Mouse (Mus musculus) kidney, postnatal 0 days (tissue): ENCODE results near the gene St3gal6. TPM values are rescaled to one million over a fixed set of nuclear protein-coding genes. Genes with fewer than 3 reads are reported as not detected.

ENCODE experiments used
- ATAC-seq: fragments of 200-750 bp; cut with Nextera tagmentation; replicated peaks from 2 replicates; pipeline ENCODE4 v1.8.0; 2017; ENCODE audit warnings: low read depth, moderate number of reproducible peaks, moderate TSS enrichment, moderate library complexity; ENCODE audit not compliant: low FRiP score
- DNase-seq: peaks from one replicate; pipeline ENCODE4 v3.0.0-alpha.2; 2016; ENCODE audit warnings: low spot score
- H3K27ac ChIP-seq: fragments of 300-500 bp; sonication (generic); 2 replicates; pipeline ENCODE4 v1.5.1; 2014; ENCODE audit warnings: mild to moderate bottlenecking
- H3K27me3 ChIP-seq: fragments of 300-500 bp; sonication (generic); 2 replicates; pipeline ENCODE4 v1.6.1; 2014; ENCODE audit warnings: low read length, mixed read lengths; ENCODE audit not compliant: insufficient read depth
- H3K36me3 ChIP-seq: fragments of 300-500 bp; sonication (generic); 2 replicates; pipeline ENCODE4 v1.6.1; 2014; ENCODE audit warnings: low read length, mixed read lengths; ENCODE audit not compliant: insufficient read depth
- H3K4me1 ChIP-seq: fragments of 300-500 bp; sonication (generic); replicated peaks from 2 replicates; pipeline ENCODE4 v1.6.1; 2014; ENCODE audit warnings: antibody characterized with exemption, low read length, mixed read lengths; ENCODE audit not compliant: insufficient read depth
- H3K4me2 ChIP-seq: fragments of 300-500 bp; sonication (generic); 2 replicates; pipeline ENCODE4 v1.6.1; 2014; ENCODE audit warnings: mild to moderate bottlenecking, low read length, moderate library complexity, mixed read lengths
- H3K4me3 ChIP-seq: fragments of 300-500 bp; sonication (generic); replicated peaks from 2 replicates; pipeline ENCODE4 v1.5.1; 2014; ENCODE audit warnings: low read depth, low read length
- H3K9ac ChIP-seq: fragments of 300-500 bp; sonication (generic); 2 replicates; pipeline ENCODE4 v1.6.1; 2014; ENCODE audit warnings: low read depth, low read length
- H3K9me3 ChIP-seq: fragments of 300-500 bp; sonication (generic); replicated peaks from 2 replicates; pipeline ENCODE4 v1.6.1; 2016; ENCODE audit warnings: low read length, inconsistent platforms, mixed read lengths
- CTCF ChIP-seq: IDR thresholded peaks from 2 replicates; pipeline ENCODE4 v1.5.1; 2016; ENCODE audit warnings: antibody characterized with exemption, low read depth, mild to moderate bottlenecking, moderate library complexity
- WGBS: fragments of 180-500 bp; shearing (Covaris S2); extraction: QIAGEN DNeasy Blood & Tissue Kit; methylation state at CpG from one replicate; pipeline ENCODE4 v1.1.7; 2014; 5-methylcytosine and 5-hydroxymethylcytosine counted together
- polyA plus RNA-seq: library from polyadenylated mRNA; unstranded; fragments of >200 nt; fragmentation: Nextera tagmentation; extraction: Ambion mirVana; gene quantifications from 2 replicates; pipeline ENCODE4 v1.2.1, GENCODE M21; 2015

St3gal6 gene
- polyA plus RNA-seq, 1 experiment from 2014 or later, result 93.8 TPM

GRCm38 (mm10) chr16:58454617-58455016, 69.4 kb downstream of the St3gal6 start:
- TF ChIP-seq CTCF, result peak; percentile 93
- no peak for ATAC-seq

GRCm38 (mm10) chr16:58453820-58454219, 70.2 kb downstream of the St3gal6 start:
- no peak overlapping the region for H3K4me3 ChIP-seq
- ATAC-seq (no peak), DNase-seq (no peak)
- no peaks in the 10 kb centered on the region for H3K27me3 ChIP-seq
- no peaks in the 10 kb centered on the region for H3K4me1 ChIP-seq
- no peak for TF ChIP-seq CTCF
- no peak overlapping the region for H3K4me2 ChIP-seq
- no peaks in the 10 kb centered on the region for H3K9me3 ChIP-seq
- 0 out of 2 replicates have a peak, but pooled peaks cover 11% of the 10 kb centered on the region for H3K36me3 ChIP-seq
- H3K27ac ChIP-seq, result no peak overlapping the region
- H3K9ac ChIP-seq, result no peak overlapping the region

More at GRCm38 (mm10) chr16:58454617-58455016, 69.4 kb downstream of the St3gal6 start:
- Histone ChIP-seq H3K4me2 (no peak overlapping the region), H3K4me1 (no peaks in the 10 kb centered on the region), H3K9ac (no peak overlapping the region), H3K27ac (no peak overlapping the region), H3K9me3 (no peaks in the 10 kb centered on the region), H3K36me3 (0 out of 2 replicates have a peak, but pooled peaks cover 11% of the 10 kb centered on the region), H3K4me3 (no peak overlapping the region), H3K27me3 (no peaks in the 10 kb centered on the region)
- 57% methylated on average over 8 of the region's 8 CpGs for WGBS
- peak; percentile 67 for DNase-seq

- 53% methylated on average over 3 of the region's 3 CpGs for WGBS
- no peak overlapping the region for H3K9ac ChIP-seq
- no peak overlapping the region for H3K4me3 ChIP-seq
- H3K27ac ChIP-seq, result no peak overlapping the region
- H3K9me3 ChIP-seq, result no peaks in the 10 kb centered on the region
- TF ChIP-seq CTCF, result no peak
- no peak for ATAC-seq
- H3K4me2 ChIP-seq, result no peak overlapping the region
- DNase-seq, result no peak
- no peaks in the 10 kb centered on the region for H3K4me1 ChIP-seq
- 0 out of 2 replicates have a peak, but pooled peaks cover 11% of the 10 kb centered on the region for H3K36me3 ChIP-seq
- H3K27me3 ChIP-seq, result no peaks in the 10 kb centered on the region
Observed at GRCm38 (mm10) chr16:58453138-58453537, 70.9 kb downstream of the St3gal6 start.

DNA sequence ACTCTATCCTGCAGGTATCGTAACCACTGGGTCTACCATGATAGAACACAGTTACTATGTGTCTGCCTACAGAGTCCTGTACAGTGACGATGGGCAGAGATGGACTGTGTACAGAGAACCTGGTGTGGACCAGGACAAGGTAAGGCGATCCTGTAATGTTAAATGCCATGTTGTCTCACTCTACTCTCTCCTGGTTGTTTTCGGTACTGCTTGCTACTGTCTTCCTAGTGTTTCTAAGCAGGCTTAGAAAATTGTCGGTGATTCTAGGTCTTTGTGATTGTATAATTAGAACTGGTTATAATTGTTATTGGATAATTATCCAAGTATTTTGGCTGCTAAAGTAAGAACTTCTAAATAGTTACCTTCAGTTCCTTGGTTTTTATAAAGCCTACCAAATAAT, 72.4 kb downstream of the St3gal6 start:
- H3K27ac ChIP-seq, result no peak overlapping the region
- WGBS, result 97% methylated on average over 5 of the region's 5 CpGs
- H3K4me3 ChIP-seq, result no peak overlapping the region
- no peak overlapping the region for H3K4me2 ChIP-seq
- no peaks in the 10 kb centered on the region for H3K4me1 ChIP-seq
- DNase-seq (no peak), ATAC-seq (no peak)
- 0 out of 2 replicates have a peak, but pooled peaks cover 7% of the 10 kb centered on the region for H3K36me3 ChIP-seq
- no peaks in the 10 kb centered on the region for H3K27me3 ChIP-seq
- 0 out of 2 replicates have a peak, but pooled peaks have one; percentile 10 for TF ChIP-seq CTCF
- no peak overlapping the region for H3K9ac ChIP-seq
- H3K9me3 ChIP-seq, result no peaks in the 10 kb centered on the region

DNA sequence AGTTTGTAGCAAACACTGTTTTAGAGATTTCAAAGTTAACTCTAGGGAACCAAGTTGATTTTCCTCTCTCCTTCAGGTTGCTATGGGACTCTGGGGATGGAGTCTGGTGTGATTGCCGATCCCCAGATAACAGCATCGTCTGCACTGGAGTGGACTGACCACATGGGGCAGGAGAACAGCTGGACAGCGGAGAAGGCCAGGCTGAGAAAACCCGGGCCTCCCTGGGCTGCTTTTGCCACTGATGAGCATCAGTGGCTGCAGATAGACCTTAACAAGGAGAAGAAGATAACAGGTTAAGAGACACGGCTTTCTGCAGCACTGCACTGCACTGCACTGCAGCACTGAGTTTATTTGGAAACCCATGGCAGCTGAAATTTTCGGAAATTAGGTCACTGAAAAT, 73.4 kb downstream of the St3gal6 start:
- no peak overlapping the region for H3K4me2 ChIP-seq
- peak; percentile 33; the same call in 1 of the 2 replicates for TF ChIP-seq CTCF
- no peak overlapping the region for H3K27ac ChIP-seq
- no peak overlapping the region for H3K9ac ChIP-seq
- 0 out of 2 replicates have a peak, but pooled peaks have one; percentile 33 for ATAC-seq
- H3K4me1 ChIP-seq, result no peaks in the 10 kb centered on the region
- no peaks in the 10 kb centered on the region for H3K27me3 ChIP-seq
- WGBS, result 71% methylated on average over 6 of the region's 6 CpGs
- 0 out of 2 replicates have a peak, but pooled peaks cover 7% of the 10 kb centered on the region for H3K36me3 ChIP-seq
- no peak for DNase-seq
- H3K4me3 ChIP-seq, result no peak overlapping the region
- no peaks in the 10 kb centered on the region for H3K9me3 ChIP-seq

GRCm38 (mm10) chr16:58449073-58449472, 75.0 kb downstream of the St3gal6 start:
- no peak overlapping the region for H3K4me2 ChIP-seq
- no peak for ATAC-seq
- 0 out of 2 replicates have a peak, but pooled peaks cover 7% of the 10 kb centered on the region for H3K36me3 ChIP-seq
- H3K27me3 ChIP-seq, result no peaks in the 10 kb centered on the region
- 78% methylated on average over 4 of the region's 4 CpGs for WGBS
- no peak for TF ChIP-seq CTCF
- no peak overlapping the region for H3K27ac ChIP-seq
- H3K9ac ChIP-seq, result no peak overlapping the region
- H3K4me1 ChIP-seq, result no peaks in the 10 kb centered on the region
- no peak for DNase-seq
- no peaks in the 10 kb centered on the region for H3K9me3 ChIP-seq
- no peak overlapping the region for H3K4me3 ChIP-seq
